Mouse (Mus musculus) heart, embryonic 13.5 days (tissue): ENCODE data around the gene Tmem102. TPM values are rescaled to one million over a fixed set of nuclear protein-coding genes. Genes with fewer than 3 reads are reported as not detected.

ENCODE experiments used
- ATAC-seq: fragments of 200-750 bp; cut with Nextera tagmentation; 2 replicates; pipeline ENCODE4 v1.8.0; 2017; ENCODE audit warnings: moderate TSS enrichment; ENCODE audit not compliant: insufficient number of reproducible peaks, low FRiP score, low TSS enrichment; ENCODE audit errors: extremely low read depth
- H3K27ac ChIP-seq: fragments of 300-500 bp; sonication (generic); replicated peaks from 2 replicates; pipeline ENCODE4 v1.5.1; 2015; ENCODE audit warnings: moderate library complexity, mild to moderate bottlenecking, inconsistent platforms
- H3K27me3 ChIP-seq: fragments of 300-500 bp; sonication (generic); replicated peaks from 2 replicates; pipeline ENCODE4 v1.6.1; 2015; ENCODE audit warnings: mild to moderate bottlenecking, inconsistent platforms
- H3K36me3 ChIP-seq: fragments of 300-500 bp; sonication (generic); 2 replicates; pipeline ENCODE4 v1.6.1; 2015; ENCODE audit warnings: mild to moderate bottlenecking, inconsistent platforms
- H3K4me1 ChIP-seq: fragments of 300-500 bp; sonication (generic); 2 replicates; pipeline ENCODE4 v1.6.1; 2015; ENCODE audit warnings: inconsistent platforms
- H3K4me2 ChIP-seq: fragments of 300-500 bp; sonication (generic); 2 replicates; pipeline ENCODE4 v1.6.1; 2015; ENCODE audit warnings: inconsistent platforms, mild to moderate bottlenecking, moderate library complexity
- H3K4me3 ChIP-seq: fragments of 300-500 bp; sonication (generic); 2 replicates; pipeline ENCODE4 v1.5.1; 2015; ENCODE audit warnings: moderate library complexity, mild to moderate bottlenecking, inconsistent platforms
- H3K9ac ChIP-seq: fragments of 300-500 bp; sonication (generic); 2 replicates; pipeline ENCODE4 v1.6.1; 2015; ENCODE audit warnings: inconsistent platforms, mild to moderate bottlenecking, moderate library complexity
- H3K9me3 ChIP-seq: fragments of 300-500 bp; sonication (generic); 2 replicates; pipeline ENCODE4 v1.6.1; 2016; ENCODE audit warnings: inconsistent platforms
- whole genome bisulfite sequencing: fragments of 180-500 bp; shearing (Covaris S2); methylation state at CpG from one replicate; pipeline ENCODE4 v1.1.7; 2015; ENCODE audit warnings: mixed read lengths; 5-methylcytosine and 5-hydroxymethylcytosine counted together
- polyA plus RNA-seq: library from polyadenylated mRNA; unstranded; fragments of >200 nt; fragmentation: Nextera tagmentation; extraction: Ambion mirVana; gene quantifications from 2 replicates; pipeline ENCODE4 v1.2.1, GENCODE M21; 2015

Gene Tmem102
- polyA plus RNA-seq, result 1.8 and 1.9 TPM in 2 replicates

GRCm38 (mm10) chr11:69804972-69805909 is at the start of gene Tmem102:
Gene Tmem102, minus strand, starts transcription at chr11:69805624.
- H3K27me3 ChIP-seq, result peaks cover 70% of the 10 kb centered on the region
- peak within 1 kb of the TSS; percentile 67 for H3K4me3 ChIP-seq
- peak within 1 kb of the TSS; percentile 65 for H3K9ac ChIP-seq
- no peak within 1 kb of the TSS for H3K27ac ChIP-seq
- WGBS, result 11% methylated on average over 29 of the region's 29 CpGs
- peak within 1 kb of the TSS; percentile 82 for H3K4me2 ChIP-seq
- H3K4me1 ChIP-seq, result peaks cover 51% of the 10 kb centered on the region
- ATAC-seq, result no peak
- H3K36me3 ChIP-seq, result no peaks in the 10 kb centered on the region
- H3K9me3 ChIP-seq, result peaks cover 5% of the 10 kb centered on the region; the same call in 1 of the 2 replicates

- H3K27me3 ChIP-seq, result peaks cover 35% of the 10 kb centered on the region
- no peaks in the 10 kb centered on the region for H3K9me3 ChIP-seq
- peak overlapping the region; percentile 40; the same call in 1 of the 2 replicates for H3K4me2 ChIP-seq
- no peak overlapping the region for H3K4me3 ChIP-seq
- peak overlapping the region; percentile 51; the same call in 1 of the 2 replicates for H3K27ac ChIP-seq
- H3K4me1 ChIP-seq, result peaks cover 34% of the 10 kb centered on the region
- 68% methylated on average over 10 of the region's 10 CpGs for WGBS
- peaks cover 30% of the 10 kb centered on the region for H3K36me3 ChIP-seq
- 0 out of 2 replicates have a peak overlapping the region, but pooled peaks have one; percentile 3 for H3K9ac ChIP-seq
- no peak for ATAC-seq
Observed at GRCm38 (mm10) chr11:69854680-69855079, 49.3 kb upstream of the Tmem102 start.

GRCm38 (mm10) chr11:69853994-69854393 is 48.6 kb upstream of the Tmem102 start:
- Histone ChIP-seq H3K4me3 (no peak overlapping the region), H3K27ac (peak overlapping the region; percentile 66), H3K36me3 (peaks cover 37% of the 10 kb centered on the region), H3K27me3 (peaks cover 28% of the 10 kb centered on the region), H3K9me3 (no peaks in the 10 kb centered on the region), H3K4me1 (peaks cover 38% of the 10 kb centered on the region), H3K9ac (no peak overlapping the region), H3K4me2 (peak overlapping the region; percentile 34; the same call in 1 of the 2 replicates)
- 39% methylated on average over 7 of the region's 7 CpGs for WGBS
- peak; percentile 91 for ATAC-seq

- Histone ChIP-seq H3K9me3 (no peaks in the 10 kb centered on the region), H3K27ac (no peak overlapping the region), H3K4me3 (no peak overlapping the region), H3K36me3 (peaks cover 51% of the 10 kb centered on the region), H3K4me2 (no peak overlapping the region), H3K9ac (no peak overlapping the region), H3K4me1 (peaks cover 59% of the 10 kb centered on the region), H3K27me3 (0 out of 2 replicates have a peak, but pooled peaks cover 3% of the 10 kb centered on the region)
- no peak for ATAC-seq
- 76% methylated on average over 8 of the region's 8 CpGs for WGBS
Observed at GRCm38 (mm10) chr11:69850754-69851153, 45.3 kb upstream of the Tmem102 start.

GRCm38 (mm10) chr11:69849884-69850283 is 44.5 kb upstream of the Tmem102 start:
- H3K27ac ChIP-seq, result 0 out of 2 replicates have a peak overlapping the region, but pooled peaks have one; percentile 31
- H3K4me2 ChIP-seq, result no peak overlapping the region
- no peaks in the 10 kb centered on the region for H3K9me3 ChIP-seq
- ATAC-seq, result no peak
- no peaks in the 10 kb centered on the region for H3K27me3 ChIP-seq
- H3K4me3 ChIP-seq, result no peak overlapping the region
- H3K9ac ChIP-seq, result no peak overlapping the region
- H3K4me1 ChIP-seq, result peaks cover 56% of the 10 kb centered on the region
- H3K36me3 ChIP-seq, result peaks cover 51% of the 10 kb centered on the region
- 90% methylated on average over 15 of the region's 15 CpGs for WGBS

- peaks cover 52% of the 10 kb centered on the region for H3K4me1 ChIP-seq
- H3K9ac ChIP-seq, result no peak overlapping the region
- H3K4me3 ChIP-seq, result no peak overlapping the region
- H3K27ac ChIP-seq, result peak overlapping the region; percentile 31
- 79% methylated on average over 9 of the region's 9 CpGs for WGBS
- peak overlapping the region; percentile 24 for H3K4me2 ChIP-seq
- no peaks in the 10 kb centered on the region for H3K27me3 ChIP-seq
- no peaks in the 10 kb centered on the region for H3K9me3 ChIP-seq
- ATAC-seq, result no peak
- H3K36me3 ChIP-seq, result peaks cover 51% of the 10 kb centered on the region
Observed at GRCm38 (mm10) chr11:69849128-69849527, 43.7 kb upstream of the Tmem102 start.

- Histone ChIP-seq H3K4me2 (peak overlapping the region; percentile 89), H3K9ac (peak overlapping the region; percentile 94; the same call in 1 of the 2 replicates), H3K36me3 (peaks cover 51% of the 10 kb centered on the region), H3K4me3 (peak overlapping the region; percentile 88), H3K27ac (no peak overlapping the region), H3K4me1 (peaks cover 47% of the 10 kb centered on the region), H3K27me3 (no peaks in the 10 kb centered on the region), H3K9me3 (no peaks in the 10 kb centered on the region)
- WGBS, result 97% methylated on average over 6 of the region's 6 CpGs
- ATAC-seq, result no peak
Observed at GRCm38 (mm10) chr11:69848021-69848420, 42.6 kb upstream of the Tmem102 start.

GRCm38 (mm10) chr11:69846738-69847688 is 41.6 kb upstream of the Tmem102 start:
- peak overlapping the region; percentile 94 for H3K9ac ChIP-seq
- ATAC-seq, result peak; percentile 34
- no peaks in the 10 kb centered on the region for H3K9me3 ChIP-seq
- H3K36me3 ChIP-seq, result peaks cover 45% of the 10 kb centered on the region
- peak overlapping the region; percentile 89 for H3K4me2 ChIP-seq
- peaks cover 38% of the 10 kb centered on the region for H3K4me1 ChIP-seq
- peak overlapping the region; percentile 97 for H3K27ac ChIP-seq
- H3K27me3 ChIP-seq, result no peaks in the 10 kb centered on the region
- peak overlapping the region; percentile 88 for H3K4me3 ChIP-seq
- WGBS, result 12% methylated on average over 37 of the region's 37 CpGs

GRCm38 (mm10) chr11:69846198-69846680 is 40.8 kb upstream of the Tmem102 start, which contains the start of gene Plscr3:
Gene Plscr3, plus strand, starts transcription at chr11:69846376.
- Histone ChIP-seq H3K4me3 (peak within 1 kb of the TSS; percentile 88), H3K27ac (peak within 1 kb of the TSS; percentile 97), H3K36me3 (peaks cover 37% of the 10 kb centered on the region), H3K27me3 (no peaks in the 10 kb centered on the region), H3K4me2 (peak within 1 kb of the TSS; percentile 89), H3K9me3 (no peaks in the 10 kb centered on the region), H3K9ac (peak within 1 kb of the TSS; percentile 94), H3K4me1 (peaks cover 38% of the 10 kb centered on the region)
- ATAC-seq, result peak; percentile 92
- under 1% methylated on average over 38 of the region's 38 CpGs for WGBS

- Histone ChIP-seq H3K4me3 (peak overlapping the region; percentile 64), H3K4me2 (peak overlapping the region; percentile 88), H3K27me3 (peaks cover 34% of the 10 kb centered on the region), H3K9ac (peak overlapping the region; percentile 84), H3K27ac (peak overlapping the region; percentile 85), H3K9me3 (no peaks in the 10 kb centered on the region), H3K36me3 (no peaks in the 10 kb centered on the region), H3K4me1 (peaks cover 46% of the 10 kb centered on the region)
- 2% methylated on average over 7 of the region's 7 CpGs for WGBS
- no peak for ATAC-seq
Observed at GRCm38 (mm10) chr11:69838714-69839104, 33.3 kb upstream of the Tmem102 start.
